Mouse (Mus musculus): ENCODE results near the gene Fcgr3. TPM values are rescaled to one million over a fixed set of nuclear protein-coding genes. Genes with fewer than 3 reads are reported as not detected.

The Fcgr3 gene
- polyA plus RNA-seq, 1 experiment from 2014 or later: 10.0 TPM

Small RNA genes within 50 kb of the gene (microRNA-seq; reads per million reads assigned to microRNA genes)
- gene Gm27552: not detected
- not detected for gene Gm27844
- 4.2 reads per million, percentile 13 among the genes with 10 or more reads in this experiment for gene Mir6546

Other genes starting within 250 kb of the Fcgr3 start
- gene Atf6, start 197.2 kb downstream of the Fcgr3 start, polyA plus RNA-seq (2015; fragmentation: Nextera tagmentation; extraction: Ambion mirVana): 7.5 and 8.2 TPM in 2 replicates
- 0.66 and 0.88 TPM in 2 replicates for gene Gm26620, start 179.9 kb downstream of the Fcgr3 start, polyA plus RNA-seq (2015; fragmentation: Nextera tagmentation; extraction: Ambion mirVana)
- gene Dusp12, start 179.4 kb downstream of the Fcgr3 start, polyA plus RNA-seq (2015; fragmentation: Nextera tagmentation; extraction: Ambion mirVana): 40.7 and 46.1 TPM in 2 replicates
- gene Fcrlb, start 152.0 kb downstream of the Fcgr3 start, polyA plus RNA-seq (2015; fragmentation: Nextera tagmentation; extraction: Ambion mirVana): 0.35 and 0.43 TPM in 2 replicates
- not detected in 2 replicates for gene Fcrla, start 137.4 kb downstream of the Fcgr3 start, polyA plus RNA-seq (2015; fragmentation: Nextera tagmentation; extraction: Ambion mirVana)
- 0.32 and 0.61 TPM in 2 replicates for gene Fcgr2b, start 88.4 kb downstream of the Fcgr3 start, polyA plus RNA-seq (2015; fragmentation: Nextera tagmentation; extraction: Ambion mirVana)
- 0.31 TPM in 2 replicates for gene Fcgr4, start 46.0 kb downstream of the Fcgr3 start, polyA plus RNA-seq (2015; fragmentation: Nextera tagmentation; extraction: Ambion mirVana)
- 9.4 and 18.4 TPM in 2 replicates for gene Cfap126, start 49.0 kb upstream of the Fcgr3 start, polyA plus RNA-seq (2015; fragmentation: Nextera tagmentation; extraction: Ambion mirVana)
- gene Sdhc, start 85.7 kb upstream of the Fcgr3 start, polyA plus RNA-seq (2015; fragmentation: Nextera tagmentation; extraction: Ambion mirVana): 256 and 259 TPM in 2 replicates
- gene Mpz, start 85.8 kb upstream of the Fcgr3 start, polyA plus RNA-seq (2015; fragmentation: Nextera tagmentation; extraction: Ambion mirVana): 4.9 and 7.9 TPM in 2 replicates
- 25.1 and 44.1 TPM in 2 replicates for gene Pcp4l1, start 131.3 kb upstream of the Fcgr3 start, polyA plus RNA-seq (2015; fragmentation: Nextera tagmentation; extraction: Ambion mirVana)
- 0.32 and 0.48 TPM in 2 replicates for gene Nr1i3, start 149.0 kb upstream of the Fcgr3 start, polyA plus RNA-seq (2015; fragmentation: Nextera tagmentation; extraction: Ambion mirVana)
- gene Tomm40l, start 157.6 kb upstream of the Fcgr3 start, polyA plus RNA-seq (2015; fragmentation: Nextera tagmentation; extraction: Ambion mirVana): 35.4 and 42.4 TPM in 2 replicates
- 4.4 and 6.0 TPM in 2 replicates for gene Apoa2, start 160.1 kb upstream of the Fcgr3 start, polyA plus RNA-seq (2015; fragmentation: Nextera tagmentation; extraction: Ambion mirVana)
- 29.4 and 33.8 TPM in 2 replicates for gene Fcer1g, start 169.4 kb upstream of the Fcgr3 start, polyA plus RNA-seq (2015; fragmentation: Nextera tagmentation; extraction: Ambion mirVana)
- 4.9 and 5.0 TPM in 2 replicates for gene Adamts4, start 185.5 kb upstream of the Fcgr3 start, polyA plus RNA-seq (2015; fragmentation: Nextera tagmentation; extraction: Ambion mirVana)
- gene Ndufs2, start 186.5 kb upstream of the Fcgr3 start, polyA plus RNA-seq (2015; fragmentation: Nextera tagmentation; extraction: Ambion mirVana): 222 and 228 TPM in 2 replicates
- 105 and 110 TPM in 2 replicates for gene B4galt3, start 205.4 kb upstream of the Fcgr3 start, polyA plus RNA-seq (2015; fragmentation: Nextera tagmentation; extraction: Ambion mirVana)
- 45.0 and 51.1 TPM in 2 replicates for gene Ppox, start 216.3 kb upstream of the Fcgr3 start, polyA plus RNA-seq (2015; fragmentation: Nextera tagmentation; extraction: Ambion mirVana)
- 106 and 107 TPM in 2 replicates for gene Usp21, start 223.1 kb upstream of the Fcgr3 start, polyA plus RNA-seq (2015; fragmentation: Nextera tagmentation; extraction: Ambion mirVana)
- 125 and 128 TPM in 2 replicates for gene Ufc1, start 230.1 kb upstream of the Fcgr3 start, polyA plus RNA-seq (2015; fragmentation: Nextera tagmentation; extraction: Ambion mirVana)